Mouse (Mus musculus) gastrocnemius, postnatal 36 days (tissue): Measurements from ENCODE around the gene Hsd17b6. TPM values are rescaled to one million over a fixed set of nuclear protein-coding genes. Genes with fewer than 3 reads are reported as not detected.

Experiments
- DNase-seq, 2 experiments: peaks; one replicate each; pipeline ENCODE4 v3.0.0; 2022
- intact Hi-C: fragments of 180-260 bp; cut with DNase I; formaldehyde crosslinking; loops from one replicate; pipeline ENCODE4 v1.15.1; 2025
- total RNA-seq, 2 experiments: library from RNA; stranded (reverse); gene quantifications; 2 replicates each; pipeline ENCODE4 v1.2.3; 2021

Gene Hsd17b6
- total RNA-seq, 2 experiments from 2014 or later = not detected

DNA sequence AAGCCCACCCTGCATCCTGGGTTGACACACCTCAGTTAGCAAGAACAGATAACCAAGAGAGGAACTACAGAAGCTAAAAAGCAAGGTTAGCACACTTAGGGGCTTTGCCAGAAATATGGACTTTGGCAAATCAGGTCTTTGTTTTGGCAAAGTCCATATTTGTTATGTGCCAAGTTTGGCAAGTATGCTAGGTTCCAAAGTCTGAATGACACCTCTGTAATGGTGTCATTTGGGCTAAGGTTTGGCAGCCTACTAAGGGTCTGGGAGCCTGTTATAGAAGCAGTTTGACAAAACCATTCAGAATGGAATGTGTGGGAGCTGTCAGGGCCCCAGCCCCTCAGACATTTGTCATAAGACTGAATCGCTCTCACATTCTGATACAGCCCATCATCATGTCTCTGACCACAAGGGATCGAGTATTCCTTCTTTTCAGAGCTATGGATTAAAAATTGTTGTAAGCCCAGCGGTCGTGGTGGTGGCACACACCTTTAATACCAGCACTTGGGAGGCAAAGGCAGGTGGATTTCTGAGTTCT is 57.7 kb downstream of the Hsd17b6 start:
- intact Hi-C loops = no loop called here
- DNase-seq = no peak

DNA sequence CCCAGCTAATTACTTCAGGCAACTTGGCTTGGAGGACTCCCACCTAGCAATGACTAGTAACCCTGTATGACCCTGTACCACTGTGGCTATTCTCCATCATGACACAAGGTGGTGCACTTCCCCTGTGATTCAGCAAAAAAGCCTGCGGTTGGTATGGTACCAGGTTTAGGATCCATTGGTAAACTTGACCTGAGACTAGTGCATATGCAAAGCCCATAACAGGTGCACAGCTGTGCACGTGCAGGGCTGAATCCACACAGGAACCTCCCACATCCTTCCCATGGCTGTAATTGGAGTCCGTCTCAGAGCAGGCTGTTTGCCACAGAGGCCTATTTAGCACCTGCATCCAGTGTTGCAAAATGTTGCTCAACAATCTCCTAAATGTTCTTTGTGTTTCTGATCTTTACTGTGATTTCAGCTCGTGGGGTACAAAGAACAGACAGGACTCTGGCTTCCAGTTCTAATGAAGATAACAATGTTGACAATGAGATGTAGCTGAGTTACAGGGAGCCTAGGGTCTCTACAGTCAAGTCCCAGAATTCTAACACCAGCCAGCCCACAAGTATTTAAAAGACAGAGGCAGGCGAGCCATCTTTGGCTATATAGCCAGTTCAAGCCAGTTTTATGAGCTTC is 61.9 kb downstream of the Hsd17b6 start:
- DNase-seq = peak; percentile 11 to 17
- intact Hi-C loops = no loop called here

Other genes starting within 250 kb of the Hsd17b6 start
- under 1 TPM; 0.05 to 0.10 TPM for gene Rdh1, start 247.9 kb downstream of the Hsd17b6 start, total RNA-seq
- not detected for gene Rdh16f1, start 247.8 kb downstream of the Hsd17b6 start, total RNA-seq
- gene Rdh9, start 231.2 kb downstream of the Hsd17b6 start, total RNA-seq = under 1 TPM; 0.47 to 0.69 TPM
- not detected for gene Rdh16, start 206.5 kb downstream of the Hsd17b6 start, total RNA-seq
- not detected for gene Rdh19, start 157.7 kb downstream of the Hsd17b6 start, total RNA-seq
- gene Rdh16f2, start 141.1 kb downstream of the Hsd17b6 start, total RNA-seq = not detected
- not detected for gene Rdh7, start 118.8 kb downstream of the Hsd17b6 start, total RNA-seq
- not detected for gene Sdr9c7, start 109.1 kb downstream of the Hsd17b6 start, total RNA-seq
- gene Prim1, start 7.6 kb upstream of the Hsd17b6 start, total RNA-seq = 1 to 10 TPM in 1 of 2 experiments, under 1 TPM in 1; 0.71 to 1.1 TPM
- gene Naca, start 28.0 kb upstream of the Hsd17b6 start, total RNA-seq = 100 to 1,000 TPM; 318 to 407 TPM
- 10 to 100 TPM; 56.6 to 60.7 TPM for gene Ptges3, start 51.3 kb upstream of the Hsd17b6 start, total RNA-seq
- 1,000 to 10,000 TPM; 3,740 to 3,926 TPM for gene Atp5b, start 75.7 kb upstream of the Hsd17b6 start, total RNA-seq
- 10 to 100 TPM; 11.9 to 14.2 TPM for gene Baz2a, start 84.0 kb upstream of the Hsd17b6 start, total RNA-seq
- gene Rbms2, start 172.7 kb upstream of the Hsd17b6 start, total RNA-seq = 10 to 100 TPM; 53.4 to 58.1 TPM
- gene Gls2, start 186.8 kb upstream of the Hsd17b6 start, total RNA-seq = under 1 TPM; 0.35 to 0.59 TPM
- gene Spryd4, start 204.2 kb upstream of the Hsd17b6 start, total RNA-seq = 10 to 100 TPM; 31.8 to 32.3 TPM
- not detected for gene Mip, start 218.2 kb upstream of the Hsd17b6 start, total RNA-seq
- 1 to 10 TPM; 1.7 to 2.2 TPM for gene Timeless, start 224.5 kb upstream of the Hsd17b6 start, total RNA-seq
- not detected for gene Apon, start 246.5 kb upstream of the Hsd17b6 start, total RNA-seq